Mouse (Mus musculus) liver, postnatal 0 days (tissue): ENCODE results near the gene Ddx11. TPM values are rescaled to one million over a fixed set of nuclear protein-coding genes. Genes with fewer than 3 reads are reported as not detected.

Experiments used
- ATAC-seq: fragments of 200-750 bp; cut with Nextera tagmentation; 2 replicates; pipeline ENCODE4 v1.8.0; 2017; ENCODE audit warnings: mild to moderate bottlenecking, moderate library complexity
- DNase-seq: peaks from one replicate; pipeline ENCODE4 v3.0.0-alpha.2; 2016
- H3K27ac ChIP-seq: fragments of 300-500 bp; sonication (generic); 2 replicates; pipeline ENCODE4 v1.5.1; 2014; ENCODE audit warnings: antibody characterized with exemption, moderate library complexity, mild to moderate bottlenecking, low read depth
- H3K27me3 ChIP-seq: fragments of 300-500 bp; sonication (generic); 2 replicates; pipeline ENCODE4 v1.6.1; 2014; ENCODE audit warnings: low read length, control low read depth, mixed read lengths; ENCODE audit not compliant: insufficient read depth
- H3K36me3 ChIP-seq: fragments of 300-500 bp; sonication (generic); replicated peaks from 2 replicates; pipeline ENCODE4 v1.6.1; 2014; ENCODE audit warnings: mild to moderate bottlenecking, control low read depth, low read length, moderate library complexity, mixed read lengths; ENCODE audit not compliant: insufficient read depth
- H3K4me1 ChIP-seq: fragments of 300-500 bp; sonication (generic); 2 replicates; pipeline ENCODE4 v1.6.1; 2014; ENCODE audit warnings: antibody characterized with exemption, mild to moderate bottlenecking, control low read depth; ENCODE audit not compliant: insufficient read depth
- H3K4me2 ChIP-seq: fragments of 300-500 bp; sonication (generic); 2 replicates; pipeline ENCODE4 v1.6.1; 2014; ENCODE audit warnings: low read depth, mild to moderate bottlenecking, low read length, moderate library complexity, mixed read lengths
- H3K4me3 ChIP-seq: fragments of 300-500 bp; sonication (generic); 2 replicates; pipeline ENCODE4 v1.5.1; 2014; ENCODE audit warnings: low read depth, low read length
- H3K9ac ChIP-seq: fragments of 300-500 bp; sonication (generic); replicated peaks from 2 replicates; pipeline ENCODE4 v1.6.1; 2014; ENCODE audit warnings: mild to moderate bottlenecking, moderate library complexity
- H3K9me3 ChIP-seq: fragments of 300-500 bp; sonication (generic); 2 replicates; pipeline ENCODE4 v1.6.1; 2016; ENCODE audit warnings: mild to moderate bottlenecking, control low read depth, low read length, mixed read lengths
- CTCF ChIP-seq: sonication (generic); IDR thresholded peaks from 2 replicates; pipeline ENCODE4 v1.5.1; 2016; ENCODE audit warnings: antibody characterized with exemption, low read depth
- EP300 ChIP-seq: IDR thresholded peaks from 2 replicates; pipeline ENCODE4 v1.6.1; 2016; ENCODE audit warnings: antibody characterized with exemption, low read depth, mild to moderate bottlenecking
- WGBS: fragments of 180-500 bp; shearing (Covaris S2); extraction: QIAGEN DNeasy Blood & Tissue Kit; methylation state at CpG from one replicate; pipeline ENCODE4 v1.1.7; 2014; ENCODE audit not compliant: insufficient replicate concordance; 5-methylcytosine and 5-hydroxymethylcytosine counted together
- polyA plus RNA-seq: library from polyadenylated mRNA; unstranded; fragments of >200 nt; fragmentation: Nextera tagmentation; extraction: Ambion mirVana; gene quantifications from 2 replicates; pipeline ENCODE4 v1.2.1, GENCODE M21; 2015

The Ddx11 gene
- polyA plus RNA-seq, result 1.9 and 2.0 TPM in 2 replicates

- DNase-seq, result peak; percentile 97
- peak within 1 kb of the TSS; percentile 80 for H3K27ac ChIP-seq
- TF ChIP-seq EP300 (no peak), CTCF (peak; percentile 15; the same call in 1 of the 2 replicates)
- H3K27me3 ChIP-seq, result no peaks in the 10 kb centered on the region
- 8% methylated on average over 45 of the region's 45 CpGs for WGBS
- H3K9me3 ChIP-seq, result no peaks in the 10 kb centered on the region
- ATAC-seq, result peak; percentile 92
- H3K36me3 ChIP-seq, result peaks cover 31% of the 10 kb centered on the region
- peak within 1 kb of the TSS; percentile 84 for H3K4me2 ChIP-seq
- peaks cover 5% of the 10 kb centered on the region for H3K4me1 ChIP-seq
- H3K4me3 ChIP-seq, result peak within 1 kb of the TSS; percentile 74
- peak within 1 kb of the TSS; percentile 72 for H3K9ac ChIP-seq
Measured at GRCm38 (mm10) chr17:66123066-66123815, at the start of gene Ddx11. Ddx11 (plus strand) TSS chr17:66123520.

- WGBS, result 80% methylated on average over 7 of the region's 7 CpGs
- no peaks in the 10 kb centered on the region for H3K9me3 ChIP-seq
- H3K9ac ChIP-seq, result no peak overlapping the region
- no peak overlapping the region for H3K4me3 ChIP-seq
- H3K4me2 ChIP-seq, result no peak overlapping the region
- H3K27me3 ChIP-seq, result no peaks in the 10 kb centered on the region
- H3K36me3 ChIP-seq, result no peaks in the 10 kb centered on the region
- H3K27ac ChIP-seq, result no peak overlapping the region
- peaks cover 6% of the 10 kb centered on the region; the same call in 1 of the 2 replicates for H3K4me1 ChIP-seq
- TF ChIP-seq CTCF (no peak), EP300 (no peak)
- ATAC-seq, result no peak
- no peak for DNase-seq
Measured at GRCm38 (mm10) chr17:66073971-66074370, 49.3 kb upstream of the Ddx11 start.

GRCm38 (mm10) chr17:66075827-66076173 lies 47.5 kb upstream of the Ddx11 start:
- H3K9ac ChIP-seq, result peak overlapping the region; percentile 82
- 4% methylated on average over 12 of the region's 12 CpGs for WGBS
- TF ChIP-seq CTCF (no peak), EP300 (no peak)
- no peaks in the 10 kb centered on the region for H3K27me3 ChIP-seq
- DNase-seq (peak; percentile 23), ATAC-seq (no peak)
- H3K36me3 ChIP-seq, result peaks cover 13% of the 10 kb centered on the region
- peak overlapping the region; percentile 98 for H3K27ac ChIP-seq
- peaks cover 6% of the 10 kb centered on the region; the same call in 1 of the 2 replicates for H3K4me1 ChIP-seq
- no peaks in the 10 kb centered on the region for H3K9me3 ChIP-seq
- H3K4me3 ChIP-seq, result peak overlapping the region; percentile 88
- peak overlapping the region; percentile 79 for H3K4me2 ChIP-seq

GRCm38 (mm10) chr17:66076174-66076927 lies 47.0 kb upstream of the Ddx11 start:
- peak overlapping the region; percentile 88 for H3K4me3 ChIP-seq
- H3K4me1 ChIP-seq, result peaks cover 6% of the 10 kb centered on the region; the same call in 1 of the 2 replicates
- H3K9me3 ChIP-seq, result no peaks in the 10 kb centered on the region
- H3K27me3 ChIP-seq, result no peaks in the 10 kb centered on the region
- H3K27ac ChIP-seq, result peak overlapping the region; percentile 98
- 1% methylated on average over 60 of the region's 95 CpGs for WGBS
- H3K36me3 ChIP-seq, result peaks cover 16% of the 10 kb centered on the region
- peak; percentile 61 for DNase-seq
- TF ChIP-seq CTCF, result no peak
- no peak for TF ChIP-seq EP300
- peak overlapping the region; percentile 82 for H3K9ac ChIP-seq
- peak; percentile 76 for ATAC-seq
- peak overlapping the region; percentile 79 for H3K4me2 ChIP-seq

GRCm38 (mm10) chr17:66076934-66077333 lies 46.4 kb upstream of the Ddx11 start, which contains the start of gene Ankrd12:
Ankrd12 (minus strand) TSS chr17:66077089.
- peak within 1 kb of the TSS; percentile 88 for H3K4me3 ChIP-seq
- no peaks in the 10 kb centered on the region for H3K9me3 ChIP-seq
- peaks cover 20% of the 10 kb centered on the region for H3K36me3 ChIP-seq
- peak within 1 kb of the TSS; percentile 98 for H3K27ac ChIP-seq
- ATAC-seq (peak; percentile 97), DNase-seq (peak; percentile 97)
- peaks cover 6% of the 10 kb centered on the region; the same call in 1 of the 2 replicates for H3K4me1 ChIP-seq
- H3K9ac ChIP-seq, result peak within 1 kb of the TSS; percentile 82
- WGBS, result 6% methylated on average over 47 of the region's 53 CpGs
- no peaks in the 10 kb centered on the region for H3K27me3 ChIP-seq
- TF ChIP-seq CTCF, result no peak
- no peak for TF ChIP-seq EP300
- H3K4me2 ChIP-seq, result peak within 1 kb of the TSS; percentile 79

GRCm38 (mm10) chr17:66077437-66077850 lies 45.9 kb upstream of the Ddx11 start:
- WGBS, result 1% methylated on average over 23 of the region's 23 CpGs
- peak overlapping the region; percentile 79 for H3K4me2 ChIP-seq
- H3K4me1 ChIP-seq, result peaks cover 6% of the 10 kb centered on the region; the same call in 1 of the 2 replicates
- DNase-seq (no peak), ATAC-seq (peak; percentile 39)
- peaks cover 20% of the 10 kb centered on the region for H3K36me3 ChIP-seq
- peak overlapping the region; percentile 88 for H3K4me3 ChIP-seq
- peak overlapping the region; percentile 82 for H3K9ac ChIP-seq
- peak overlapping the region; percentile 98 for H3K27ac ChIP-seq
- H3K9me3 ChIP-seq, result no peaks in the 10 kb centered on the region
- H3K27me3 ChIP-seq, result no peaks in the 10 kb centered on the region
- no peak for TF ChIP-seq CTCF
